Mouse (Mus musculus) central nervous system, embryonic 14 days (tissue): ENCODE data around the gene Rheb. TPM values are rescaled to one million over a fixed set of nuclear protein-coding genes. Genes with fewer than 3 reads are reported as not detected.

ENCODE experiments used
- polyA plus RNA-seq: library from polyadenylated mRNA; depleted of rRNA; stranded (reverse); fragments of >200 nt; gene quantifications from 2 replicates; pipeline ENCODE4 v1.2.3, GENCODE M21; 2012; rRNA removed

The Rheb gene
- 89.9 and 92.9 TPM in 2 replicates for polyA plus RNA-seq

GRCm38 (mm10) chr5:24842274-24843102, at the start of gene Rheb:
TSS of gene Rheb (minus strand) at chr5:24842624.

GRCm38 (mm10) chr5:24757816-24758215, 84.6 kb downstream of the Rheb start, which contains the start of gene Crygn:
TSS of gene Crygn (minus strand) at chr5:24758008.

Other genes starting within 250 kb of the Rheb start
- gene Smarcd3, start 218.2 kb downstream of the Rheb start, polyA plus RNA-seq: 146 and 174 TPM in 2 replicates
- gene Nub1, start 157.1 kb downstream of the Rheb start, polyA plus RNA-seq: 55.1 and 60.7 TPM in 2 replicates
- gene Wdr86, start 111.9 kb downstream of the Rheb start, polyA plus RNA-seq: 9.3 and 16.3 TPM in 2 replicates
- not detected in 2 replicates for gene Crygn, start 84.6 kb downstream of the Rheb start, polyA plus RNA-seq